Mouse (Mus musculus) megakaryocyte progenitor cell, adult 5-6 weeks (primary cell): ENCODE data around the gene Tmtc2. TPM values are rescaled to one million over a fixed set of nuclear protein-coding genes. Genes with fewer than 3 reads are reported as not detected.

Experiments used
- ATAC-seq: replicated peaks from 2 replicates; pipeline ENCODE4 v1.8.0; 2016; ENCODE audit warnings: mild to moderate bottlenecking, moderate TSS enrichment, inconsistent platforms; ENCODE audit not compliant: poor library complexity
- total RNA-seq, 2 experiments: library from RNA; stranded (forward) in 1 of 2; stranded (reverse) in 1 of 2; fragments of 157-497, 149-512 nt in 1 of 2; fragments of 200-1000 nt in 1 of 2; gene quantifications; 2 replicates each; pipeline versions ENCODE4 v1.2.3 to v1.2.4; 2015 to 2017

Tmtc2 gene
- 0.39 and 0.99 TPM in 2 replicates for total RNA-seq (2015)
- total RNA-seq (2017): 0.34 and 0.62 TPM in 2 replicates

DNA sequence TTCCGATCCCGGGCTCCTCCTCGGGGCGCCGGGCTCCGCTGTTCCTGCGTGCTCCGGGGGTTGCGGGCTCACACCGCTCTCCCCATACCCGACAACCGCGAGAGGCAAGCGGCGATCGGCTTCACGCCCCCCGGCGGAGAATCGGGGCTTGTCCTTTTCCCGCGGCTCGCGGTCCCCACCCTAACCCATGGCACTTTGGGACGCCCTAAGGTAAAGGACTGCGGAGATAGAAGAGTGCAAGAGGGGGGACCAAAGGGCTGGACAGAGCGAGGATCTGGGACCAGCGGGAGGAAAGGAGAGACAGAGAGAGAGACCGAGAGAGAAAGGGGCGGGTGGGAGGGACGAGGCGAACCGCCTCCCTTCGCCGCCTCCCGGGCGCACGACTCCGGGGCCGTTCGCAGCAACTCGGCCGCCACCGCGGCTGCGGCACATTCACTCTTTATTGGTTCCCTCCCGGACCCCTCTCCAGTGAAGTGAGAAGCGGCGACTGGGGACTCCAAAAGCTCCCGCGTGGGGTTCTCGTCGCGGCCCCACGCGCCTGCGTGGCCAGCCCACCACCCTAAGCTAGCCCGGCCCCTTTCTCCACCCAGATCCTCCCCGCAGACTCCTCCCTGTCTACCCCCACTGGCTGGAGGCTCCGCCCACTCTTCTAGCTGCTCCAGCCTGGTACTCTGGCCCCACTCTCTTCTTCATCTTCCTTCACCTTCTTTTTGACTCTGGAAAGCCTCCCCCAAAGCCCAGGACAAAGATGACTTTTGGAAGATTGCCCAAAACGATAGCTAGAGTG is at the start of gene Tmtc2:
Tmtc2 (minus strand) TSS at position 544 of the 787 bp plus-strand sequence.
- peak; percentile 67 for ATAC-seq

DNA sequence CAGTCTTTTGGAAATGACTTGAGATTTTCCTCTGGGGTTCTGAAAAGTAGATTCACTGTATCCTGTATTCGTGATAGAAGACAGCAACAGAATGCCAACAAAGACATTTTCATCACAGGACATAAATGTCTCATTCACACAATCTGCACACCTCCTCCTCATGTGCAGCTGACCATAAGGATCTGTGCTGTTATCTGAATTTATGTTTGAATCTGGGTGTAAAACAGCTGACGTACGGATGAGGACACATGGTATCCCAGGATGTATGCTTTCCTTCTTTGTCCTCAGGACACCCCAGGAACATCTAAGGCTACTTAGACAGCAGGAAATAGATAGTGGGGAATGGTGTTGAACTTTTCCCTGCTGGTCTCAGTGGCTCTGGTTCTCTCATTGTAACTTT is 37.9 kb upstream of the Tmtc2 start:
- ATAC-seq: no peak

DNA sequence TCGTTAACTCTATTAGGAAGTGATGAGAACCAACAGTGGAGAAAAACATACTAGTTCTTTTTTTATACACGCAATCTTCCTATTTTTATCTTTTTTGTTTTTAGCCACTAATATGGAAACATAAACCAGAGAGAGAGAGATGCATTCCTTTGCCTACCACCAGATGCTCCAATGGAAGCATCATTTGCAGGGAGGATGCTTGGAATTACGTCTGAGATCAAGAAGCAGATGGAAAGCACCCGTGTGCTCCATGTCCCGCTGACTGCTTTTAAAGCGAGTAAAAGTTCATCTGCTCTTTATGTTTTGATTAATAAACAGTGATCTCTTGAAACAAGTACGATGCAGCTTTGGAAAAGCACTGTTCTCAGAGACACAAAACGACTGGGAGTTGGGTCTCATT is 24.6 kb upstream of the Tmtc2 start:
- no peak for ATAC-seq

DNA sequence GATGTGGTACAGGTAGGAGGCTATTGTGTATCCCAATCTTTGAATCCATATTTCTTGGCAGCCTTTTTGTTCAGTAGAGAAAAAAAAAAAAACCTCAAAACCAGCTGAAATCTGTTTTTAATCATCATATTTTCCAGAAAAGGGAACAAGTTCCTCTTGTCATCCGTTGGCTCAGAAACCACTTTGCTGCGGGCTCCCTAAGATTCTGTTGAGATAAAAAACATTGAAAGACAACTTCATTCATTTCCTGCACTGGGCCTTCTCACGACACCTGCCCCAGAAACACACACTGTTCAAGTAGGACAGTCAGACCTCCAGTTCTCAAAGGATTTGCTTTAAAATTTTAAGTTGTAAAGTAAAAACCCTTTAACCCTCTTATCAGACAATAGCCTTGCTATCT is 23.0 kb upstream of the Tmtc2 start:
- ATAC-seq: peak; percentile 57

DNA sequence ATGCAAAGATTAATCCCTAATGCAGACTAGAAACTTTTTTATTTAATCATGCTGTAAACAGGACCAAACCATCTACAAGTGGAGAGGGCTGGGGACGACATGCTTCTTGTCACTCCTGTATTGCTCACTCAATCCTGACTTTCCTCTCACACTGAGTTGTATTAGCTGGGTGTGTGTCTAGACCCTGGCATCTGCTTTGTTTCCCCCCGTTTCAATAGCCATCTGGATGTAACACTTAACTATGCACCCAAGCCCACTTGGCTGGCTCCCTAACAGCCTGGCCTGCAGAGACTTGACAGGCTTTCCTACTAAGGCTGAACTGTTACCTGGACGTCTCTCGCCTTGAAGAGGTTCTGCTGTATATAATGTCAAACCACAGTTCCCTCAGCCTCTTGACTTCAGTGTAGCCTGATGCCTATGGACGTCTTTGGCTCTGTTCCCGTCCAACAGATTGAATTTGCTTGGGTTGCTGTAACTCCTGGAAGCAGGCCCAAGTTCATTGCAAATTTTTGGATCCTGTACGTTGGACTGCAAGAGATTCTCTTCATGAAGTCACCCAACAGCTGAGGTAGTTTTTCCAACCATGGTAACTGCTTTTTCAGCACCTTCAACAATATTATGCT is 21.3 kb upstream of the Tmtc2 start:
- ATAC-seq: no peak

DNA sequence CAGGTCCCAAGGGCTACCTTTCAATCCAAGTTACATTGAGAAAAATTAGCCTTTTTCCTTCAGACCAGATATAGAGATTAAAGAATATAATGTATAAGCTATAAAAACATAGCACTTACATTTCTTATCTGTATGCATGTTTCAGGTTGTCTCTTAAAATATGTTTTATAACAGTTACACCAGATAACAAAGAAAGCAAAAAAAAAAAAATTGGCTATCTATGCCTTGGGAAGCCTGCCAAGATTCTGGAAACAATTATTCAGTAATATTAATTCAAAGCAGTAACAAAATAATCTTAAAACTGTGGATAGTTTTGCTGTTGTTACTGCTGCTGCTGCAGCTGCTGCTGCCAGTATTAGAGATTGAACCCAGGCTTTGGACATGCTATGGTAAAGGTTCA is 13.9 kb upstream of the Tmtc2 start:
- no peak for ATAC-seq

DNA sequence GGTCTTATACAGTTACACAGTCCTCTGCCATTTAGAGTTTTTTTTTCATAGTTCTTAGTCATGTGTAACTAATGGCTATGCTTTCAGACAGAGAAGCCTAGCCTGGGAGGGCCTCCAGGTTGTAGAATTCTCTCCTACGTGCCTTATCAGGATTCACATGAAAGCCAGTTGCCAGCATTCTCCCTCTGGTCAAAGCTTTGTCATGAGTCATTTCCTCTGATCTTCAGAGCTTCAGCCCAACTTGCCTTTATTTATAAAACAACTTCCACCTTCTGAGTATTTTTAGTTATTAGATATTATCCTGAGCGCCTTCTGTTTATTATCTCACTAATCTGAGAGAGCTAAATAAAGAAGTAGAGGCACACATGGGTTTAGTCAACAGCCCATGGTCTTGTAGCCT is 5.1 kb upstream of the Tmtc2 start:
- ATAC-seq: no peak

DNA sequence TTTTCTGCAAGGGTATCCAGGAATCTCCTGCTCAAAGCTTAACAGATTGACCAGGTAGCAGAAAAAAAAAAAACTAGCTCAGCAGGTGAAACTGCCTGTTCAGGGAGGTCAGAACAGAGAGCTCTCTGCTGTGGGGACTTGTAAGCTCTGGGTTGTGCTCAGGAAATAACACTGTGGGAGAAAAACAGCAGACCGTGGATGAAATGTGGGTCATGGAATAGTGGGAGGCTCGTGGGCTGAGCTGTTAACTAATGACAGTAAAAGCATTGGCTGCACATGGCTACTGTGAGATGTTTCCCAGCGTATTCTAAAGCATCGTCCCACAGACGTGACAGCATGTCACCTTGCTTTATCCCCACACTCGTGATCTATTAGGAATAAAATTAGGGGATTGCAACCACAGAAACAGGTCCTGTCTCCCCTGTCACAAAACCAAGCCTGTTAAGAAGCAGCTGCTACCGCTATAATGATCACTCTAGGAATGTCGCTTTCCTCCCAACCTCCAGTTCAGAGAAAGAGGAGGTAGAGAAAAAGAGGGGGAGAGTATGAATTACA is 4.1 kb upstream of the Tmtc2 start:
- ATAC-seq: no peak

DNA sequence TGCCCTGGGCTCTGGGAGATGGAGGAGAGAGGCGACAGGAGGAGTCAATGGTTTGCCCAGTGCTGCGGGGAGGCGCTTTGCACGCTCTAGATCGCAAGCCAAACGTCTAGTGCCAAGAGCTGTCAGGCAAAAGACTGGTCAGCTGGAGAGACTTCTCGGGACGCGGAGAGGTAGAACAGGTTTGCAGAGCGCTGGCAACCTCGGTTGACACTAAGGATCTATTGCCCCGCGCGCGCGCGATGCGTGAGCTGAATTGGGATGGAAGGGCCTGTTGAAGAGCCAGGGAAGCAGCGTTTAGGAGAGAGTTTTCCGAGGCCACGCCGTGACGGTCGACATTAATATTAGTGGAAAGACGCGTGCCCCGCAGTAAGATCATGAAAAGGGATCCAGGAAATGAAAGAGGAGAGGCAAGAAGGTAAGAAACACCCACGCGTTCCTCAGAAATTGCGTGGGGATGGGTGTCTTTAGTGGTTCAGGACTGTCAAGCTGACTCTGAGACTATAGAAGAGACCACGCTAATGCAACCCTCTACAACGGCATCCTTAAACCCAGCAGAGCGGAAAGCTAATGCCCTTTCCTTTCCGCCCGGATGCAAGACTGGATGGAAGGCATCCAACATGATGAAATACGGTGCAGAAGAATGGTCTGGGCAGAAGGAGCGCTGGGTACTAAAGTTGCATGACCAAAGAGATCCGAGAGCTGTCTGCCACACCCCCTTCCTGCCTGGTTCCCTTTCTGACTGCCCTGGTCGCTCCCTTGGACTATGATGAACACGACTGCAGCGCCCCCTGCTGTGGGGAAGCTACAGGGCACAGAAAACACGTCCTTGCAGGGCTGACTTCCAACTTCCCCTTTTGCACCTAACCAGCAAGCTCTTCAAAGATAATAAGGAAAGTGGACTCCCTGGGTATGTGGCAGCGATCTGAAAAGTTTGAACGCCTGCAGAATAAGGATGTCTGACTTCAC is 727 bp upstream of the Tmtc2 start:
- ATAC-seq: peak; percentile 81

DNA sequence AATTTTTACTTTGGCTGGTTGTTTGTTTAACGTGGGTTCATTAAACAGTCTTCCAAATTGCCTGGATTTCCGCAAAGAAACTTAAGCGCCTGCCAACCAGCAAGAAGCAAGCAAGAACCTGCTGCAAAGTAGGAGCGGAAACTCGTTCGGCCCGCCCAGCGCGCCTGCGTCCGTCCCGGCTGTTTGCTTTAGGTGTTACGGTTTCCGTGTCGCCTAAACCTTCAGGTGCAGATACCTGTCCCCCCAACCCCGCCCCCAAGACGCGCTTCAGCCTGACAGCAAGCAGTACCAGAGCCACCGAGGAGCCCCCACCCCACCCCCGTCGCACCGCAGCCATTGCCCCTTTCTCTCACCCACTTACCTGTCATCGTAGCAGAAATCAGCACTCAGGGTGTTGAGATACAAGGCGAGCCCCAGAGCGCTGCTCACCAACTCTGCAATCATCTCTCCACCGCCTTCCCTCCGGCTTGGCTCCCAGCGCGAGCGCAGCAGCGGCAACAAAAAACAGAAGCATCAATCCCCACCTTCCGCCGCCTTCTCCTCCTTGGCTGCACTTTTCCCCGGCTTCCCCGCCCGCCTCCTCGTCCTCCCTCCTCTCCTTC is 844 bp downstream of the Tmtc2 start:
- peak; percentile 6 for ATAC-seq

DNA sequence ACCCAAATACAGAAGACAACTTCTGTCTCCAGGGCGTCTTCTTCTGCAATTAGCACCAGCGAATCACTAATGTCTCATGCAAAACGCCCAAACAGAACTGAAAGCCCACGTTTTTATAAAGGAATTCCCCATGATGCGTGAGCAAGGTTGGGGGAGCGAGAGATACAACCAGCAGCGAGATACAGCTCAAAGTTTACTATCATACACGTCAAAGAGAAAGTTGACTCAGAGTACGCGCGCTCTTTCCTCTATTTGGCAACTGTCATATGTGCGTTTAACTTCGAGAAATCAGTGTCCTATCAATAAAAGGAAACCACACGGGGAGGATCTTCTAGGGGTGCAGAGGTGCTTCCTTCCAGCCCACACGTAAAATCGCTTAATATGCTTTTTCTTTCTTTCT is 1.4 kb downstream of the Tmtc2 start:
- no peak for ATAC-seq

DNA sequence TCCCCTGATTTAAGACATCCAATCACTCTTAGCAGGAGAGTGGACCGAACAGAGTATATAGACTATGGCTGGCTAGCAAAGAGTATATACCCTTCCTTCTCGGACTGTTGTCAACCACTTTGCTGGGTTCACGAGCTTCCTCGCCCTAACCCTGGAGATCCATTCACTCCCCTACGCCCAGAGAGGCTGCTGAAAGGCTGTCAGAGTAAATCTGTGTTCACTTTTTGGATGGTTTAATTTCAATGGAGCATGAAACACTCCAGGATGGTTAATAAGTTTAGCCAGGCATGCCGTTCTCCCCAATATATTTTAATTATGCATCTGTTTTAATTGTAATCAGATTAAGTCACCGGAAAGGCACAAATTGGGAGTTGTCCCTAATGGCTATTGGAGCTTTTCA is 1.9 kb downstream of the Tmtc2 start:
- no peak for ATAC-seq

DNA sequence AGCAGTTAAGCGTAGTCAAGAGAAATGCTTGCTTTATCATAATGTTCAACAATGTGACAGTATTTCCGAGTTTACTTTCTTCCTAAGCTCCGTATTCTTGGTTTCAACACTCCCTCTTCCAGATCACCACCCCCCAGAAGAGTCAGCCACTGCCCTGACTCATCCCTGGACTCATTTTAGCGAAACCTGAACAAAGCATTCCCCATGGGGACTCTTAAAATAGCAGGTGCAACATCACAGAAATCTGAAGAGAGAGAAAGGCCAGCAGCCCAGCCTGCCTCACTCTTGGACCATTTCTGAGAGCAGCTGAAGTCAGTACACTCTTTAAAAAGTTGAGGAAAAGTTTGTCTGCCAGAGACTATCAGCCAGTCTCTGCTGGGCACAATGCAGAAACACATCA is 2.4 kb downstream of the Tmtc2 start:
- ATAC-seq: no peak

DNA sequence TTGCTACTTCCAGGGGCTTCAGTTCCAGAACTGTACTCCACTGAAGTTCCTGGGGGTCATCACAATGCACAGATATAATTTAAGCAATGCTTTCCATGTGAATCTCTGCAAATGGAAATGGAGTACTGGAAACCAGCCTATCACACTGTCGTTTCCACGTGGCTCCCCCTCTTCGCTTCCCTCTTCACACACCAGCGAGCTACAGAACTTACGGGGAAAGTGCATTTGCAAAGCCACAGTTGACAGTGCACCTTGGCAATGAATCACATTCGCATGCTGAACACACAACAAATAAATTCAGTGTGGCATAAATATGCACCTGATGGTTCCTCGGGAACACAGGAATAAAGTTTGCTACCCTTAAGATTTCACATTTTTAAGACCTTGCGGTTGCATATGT is 3.2 kb downstream of the Tmtc2 start:
- ATAC-seq: no peak

DNA sequence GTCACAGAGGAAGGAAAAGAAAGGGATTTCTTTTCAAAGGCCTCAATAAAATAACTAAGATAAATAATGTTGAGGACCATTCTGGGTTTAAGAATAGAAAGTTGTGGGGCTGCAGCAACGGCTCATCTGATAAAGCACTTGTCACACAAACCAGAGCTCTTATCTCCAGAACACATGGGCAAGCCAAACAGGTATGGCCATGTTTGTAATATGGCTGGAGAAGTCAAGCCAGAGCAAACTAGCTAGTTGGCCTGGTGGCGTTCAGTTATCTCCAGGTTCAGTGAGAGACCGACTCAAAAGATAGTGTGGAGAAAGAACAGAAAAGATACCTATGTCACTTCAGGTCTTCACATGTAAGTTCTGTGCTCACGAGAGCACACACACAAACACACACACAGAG is 4.7 kb downstream of the Tmtc2 start:
- ATAC-seq: no peak

DNA sequence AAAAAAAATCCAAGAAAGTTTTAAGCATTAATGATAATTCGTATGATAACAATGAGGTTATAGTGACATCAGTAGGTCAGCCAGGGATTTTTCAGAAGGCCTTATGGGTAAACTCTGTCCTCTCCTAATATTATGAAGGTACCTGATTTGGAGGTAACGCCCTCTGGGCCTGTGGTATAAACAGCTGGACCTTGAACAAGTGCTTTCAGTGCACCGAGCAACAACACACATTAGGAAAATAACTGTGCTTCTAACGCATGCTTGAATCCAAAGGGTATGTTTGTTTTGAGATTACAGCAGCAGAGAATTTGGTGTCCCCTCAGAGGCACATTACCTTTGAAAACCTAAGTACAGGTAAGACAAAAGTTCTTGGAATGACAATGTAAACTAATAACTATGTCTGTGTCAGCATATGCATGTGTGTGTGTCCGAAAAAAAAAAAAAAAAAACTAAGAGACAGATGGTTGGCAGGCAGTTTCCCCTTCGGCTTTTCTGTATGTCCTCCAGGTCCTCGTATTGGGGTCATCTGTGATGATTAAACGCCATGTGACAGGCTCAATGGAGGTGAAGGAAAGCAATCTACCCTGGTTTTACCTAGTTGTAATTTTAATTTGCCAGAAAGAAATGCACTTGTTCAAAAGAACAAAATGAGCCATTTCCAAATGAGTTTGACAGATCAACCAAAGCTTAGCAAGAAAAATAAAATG is 6.3 kb downstream of the Tmtc2 start:
- no peak for ATAC-seq

DNA sequence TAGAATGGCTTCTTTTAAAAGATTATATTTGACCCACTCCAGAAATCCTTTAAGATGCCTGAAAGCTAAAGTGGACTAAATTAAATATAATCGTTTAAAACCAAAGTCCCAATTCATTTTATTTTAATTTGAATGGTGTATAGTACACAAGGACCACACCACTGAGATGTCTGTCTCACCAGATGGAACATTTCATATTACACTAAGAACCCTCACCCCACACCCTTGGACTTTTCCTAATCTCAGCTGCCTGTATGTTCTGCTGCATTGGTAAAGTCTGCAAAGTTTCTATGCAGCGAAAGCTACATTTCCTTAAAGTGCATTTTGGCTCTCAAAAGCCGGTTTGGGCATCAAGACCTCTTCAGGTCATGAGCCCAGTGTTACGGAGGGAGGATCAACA is 12.7 kb downstream of the Tmtc2 start:
- ATAC-seq: no peak

DNA sequence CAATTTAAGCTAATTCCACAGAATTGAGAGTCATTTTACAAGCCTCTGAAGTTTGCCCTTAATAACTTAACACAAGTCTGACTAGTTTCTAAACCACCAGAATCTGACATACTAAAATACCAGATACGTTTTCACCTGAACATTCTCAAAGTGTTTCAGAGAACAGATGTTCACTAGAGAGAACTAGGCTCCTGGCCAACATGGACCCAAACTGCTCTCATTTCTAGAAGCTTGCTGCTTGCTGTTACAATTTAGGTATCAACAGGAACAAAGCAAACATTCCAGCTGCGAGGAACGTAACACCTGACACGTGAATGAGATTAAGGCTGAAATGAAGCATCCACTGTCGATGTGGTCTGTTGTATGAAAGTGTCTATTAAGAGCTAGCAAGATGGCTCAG is 16.7 kb downstream of the Tmtc2 start:
- ATAC-seq: no peak

DNA sequence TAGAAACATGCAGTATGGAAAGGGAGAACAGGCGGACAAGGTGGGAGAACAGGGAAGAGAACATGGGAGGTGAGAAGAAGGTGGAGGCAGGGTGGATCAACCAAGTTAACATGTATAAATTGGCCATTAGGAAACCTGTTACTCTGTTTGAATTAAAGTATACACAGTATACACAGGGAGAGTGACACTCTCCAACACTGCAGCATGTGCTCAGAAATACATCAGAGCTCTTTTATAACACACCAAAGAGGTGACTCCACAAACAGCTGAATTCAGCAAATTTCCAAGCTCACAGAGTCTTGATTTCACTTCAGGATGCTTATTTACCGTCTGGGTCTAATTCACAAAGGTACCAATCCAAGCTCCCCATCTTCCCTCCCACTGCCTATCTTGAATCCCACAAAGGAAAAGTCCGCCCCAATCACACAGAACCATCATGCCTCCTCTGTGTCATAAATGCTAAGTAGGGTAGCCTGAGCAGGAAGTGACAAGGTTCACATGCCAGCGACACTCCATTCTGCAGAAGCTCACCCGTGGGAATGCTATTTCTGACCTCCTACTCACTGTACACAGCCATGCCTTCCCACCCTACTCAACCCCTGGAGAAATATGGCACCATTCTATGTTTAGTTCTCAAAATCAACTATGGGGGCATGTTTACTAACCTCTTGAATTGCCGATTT is 17.2 kb downstream of the Tmtc2 start:
- ATAC-seq: no peak

DNA sequence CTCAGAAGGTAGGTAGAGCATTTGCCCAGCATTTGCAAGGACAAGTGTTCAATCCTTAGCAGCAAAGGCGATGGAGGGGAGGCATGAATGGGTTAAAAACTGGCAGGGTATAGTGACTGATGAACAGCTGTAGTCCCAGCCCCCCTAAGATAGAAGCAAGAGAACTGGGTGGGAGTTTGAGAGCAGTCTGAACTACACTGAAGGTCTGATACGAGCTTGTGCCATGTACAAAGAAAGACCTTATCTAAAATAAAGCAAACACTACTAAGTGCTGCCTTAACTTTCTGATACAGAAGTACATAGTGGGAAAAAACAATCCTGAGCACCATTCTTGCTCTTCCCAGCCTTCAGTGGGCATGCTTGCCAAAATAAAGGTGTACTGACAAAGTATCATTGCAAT is 20.1 kb downstream of the Tmtc2 start:
- ATAC-seq: no peak
